Mouse (Mus musculus) midbrain, embryonic 11.5 days (tissue): Measurements from ENCODE around the gene Nmnat1. TPM values are rescaled to one million over a fixed set of nuclear protein-coding genes. Genes with fewer than 3 reads are reported as not detected.
"Not testable (repeated sequence)": the region's sequence is repeated elsewhere in the genome, so short reads cannot be mapped to it uniquely, and the experiment has no call there.

Experiments used
- ATAC-seq: fragments of 200-750 bp; cut with Nextera tagmentation; 2 replicates; pipeline ENCODE4 v1.8.0; 2017; ENCODE audit warnings: moderate TSS enrichment, moderate library complexity; ENCODE audit not compliant: low FRiP score
- DNase-seq: peaks from one replicate; pipeline ENCODE4 v3.0.0; 2015; ENCODE audit warnings: low spot score; ENCODE audit errors: missing footprints
- H3K27ac ChIP-seq: fragments of 300-500 bp; sonication (generic); 2 replicates; pipeline ENCODE4 v1.5.1; 2014; ENCODE audit warnings: low read depth, low read length
- H3K27me3 ChIP-seq: fragments of 300-500 bp; sonication (generic); 2 replicates; pipeline ENCODE4 v1.6.1; 2014; ENCODE audit warnings: mild to moderate bottlenecking, low read length, moderate library complexity, mixed read lengths; ENCODE audit not compliant: control insufficient read depth, insufficient read depth
- H3K36me3 ChIP-seq: fragments of 300-500 bp; sonication (generic); 2 replicates; pipeline ENCODE4 v1.6.1; 2014; ENCODE audit warnings: mild to moderate bottlenecking, low read length, moderate library complexity, mixed read lengths; ENCODE audit not compliant: control insufficient read depth, insufficient read depth
- H3K4me1 ChIP-seq: fragments of 300-500 bp; sonication (generic); 2 replicates; pipeline ENCODE4 v1.6.1; 2014; ENCODE audit warnings: low read length; ENCODE audit not compliant: control insufficient read depth, insufficient read depth
- H3K4me2 ChIP-seq: fragments of 300-500 bp; sonication (generic); 2 replicates; pipeline ENCODE4 v1.6.1; 2014; ENCODE audit warnings: mild to moderate bottlenecking, moderate library complexity
- H3K4me3 ChIP-seq: fragments of 300-500 bp; sonication (generic); 2 replicates; pipeline ENCODE4 v1.5.1; 2014; ENCODE audit warnings: low read depth, low read length
- H3K9ac ChIP-seq: fragments of 300-500 bp; sonication (generic); 2 replicates; pipeline ENCODE4 v1.6.1; 2014; ENCODE audit warnings: low read length
- H3K9me3 ChIP-seq: fragments of 300-500 bp; sonication (generic); 2 replicates; pipeline ENCODE4 v1.6.1; 2016; ENCODE audit warnings: low read length; ENCODE audit not compliant: control insufficient read depth
- WGBS: fragments of 180-500 bp; shearing (Covaris S2); extraction: QIAGEN DNeasy Blood & Tissue Kit; methylation state at CpG from one replicate; pipeline ENCODE4 v1.1.7; 2014; 5-methylcytosine and 5-hydroxymethylcytosine counted together
- polyA plus RNA-seq: library from polyadenylated mRNA; unstranded; fragments of >200 nt; fragmentation: Nextera tagmentation; extraction: Ambion mirVana; gene quantifications from 2 replicates; pipeline ENCODE4 v1.2.1, GENCODE M21; 2014

Gene Nmnat1
- polyA plus RNA-seq, 1 experiment from 2014 or later: 15.1 TPM

GRCm38 (mm10) chr4:149457163-149457562, 27.8 kb downstream of the Nmnat1 start:
- H3K4me2 ChIP-seq, H3K36me3 ChIP-seq, H3K9me3 ChIP-seq, H3K27ac ChIP-seq, DNase-seq, H3K4me1 ChIP-seq, ATAC-seq, H3K4me3 ChIP-seq, H3K27me3 ChIP-seq, H3K9ac ChIP-seq: not testable (repeated sequence)
- 92% methylated on average over 27 of the region's 27 CpGs for WGBS

GRCm38 (mm10) chr4:149454879-149455278, 30.1 kb downstream of the Nmnat1 start, which contains the start of gene Rbp7:
Gene Rbp7 (minus strand): TSS chr4:149454978.
- H3K4me2 ChIP-seq: no peak within 1 kb of the TSS
- H3K36me3 ChIP-seq: no peaks in the 10 kb centered on the region
- no peaks in the 10 kb centered on the region for H3K27me3 ChIP-seq
- no peak within 1 kb of the TSS for H3K9ac ChIP-seq
- no peaks in the 10 kb centered on the region for H3K9me3 ChIP-seq
- H3K27ac ChIP-seq: no peak within 1 kb of the TSS
- DNase-seq: no peak
- 56% methylated on average over 8 of the region's 8 CpGs for WGBS
- ATAC-seq: no peak
- H3K4me1 ChIP-seq: no peaks in the 10 kb centered on the region
- no peak within 1 kb of the TSS for H3K4me3 ChIP-seq

GRCm38 (mm10) chr4:149454263-149454662, 30.7 kb downstream of the Nmnat1 start:
- no peak overlapping the region for H3K9ac ChIP-seq
- H3K36me3 ChIP-seq: no peaks in the 10 kb centered on the region
- ATAC-seq (no peak), DNase-seq (no peak)
- no peak overlapping the region for H3K4me2 ChIP-seq
- 89% methylated on average over 17 of the region's 17 CpGs for WGBS
- H3K27ac ChIP-seq: no peak overlapping the region
- no peak overlapping the region for H3K4me3 ChIP-seq
- no peaks in the 10 kb centered on the region for H3K27me3 ChIP-seq
- no peaks in the 10 kb centered on the region for H3K4me1 ChIP-seq
- no peaks in the 10 kb centered on the region for H3K9me3 ChIP-seq

- Histone ChIP-seq H3K4me3 (no peak overlapping the region), H3K4me1 (no peaks in the 10 kb centered on the region), H3K9ac (no peak overlapping the region), H3K27me3 (no peaks in the 10 kb centered on the region), H3K36me3 (no peaks in the 10 kb centered on the region), H3K27ac (no peak overlapping the region), H3K4me2 (no peak overlapping the region), H3K9me3 (no peaks in the 10 kb centered on the region)
- ATAC-seq (no peak), DNase-seq (no peak)
- 85% methylated on average over 4 of the region's 4 CpGs for WGBS
These were observed 31.3 kb downstream of the Nmnat1 start for GRCm38 (mm10) chr4:149453656-149454055.

GRCm38 (mm10) chr4:149450636-149451035, 34.4 kb downstream of the Nmnat1 start:
- 91% methylated on average over 3 of the region's 3 CpGs for WGBS
- ATAC-seq (no peak), DNase-seq (no peak)
- Histone ChIP-seq H3K4me2 (no peak overlapping the region), H3K4me3 (no peak overlapping the region), H3K4me1 (peaks cover 7% of the 10 kb centered on the region), H3K36me3 (no peaks in the 10 kb centered on the region), H3K27ac (no peak overlapping the region), H3K27me3 (no peaks in the 10 kb centered on the region), H3K9me3 (no peaks in the 10 kb centered on the region), H3K9ac (no peak overlapping the region)

- Histone ChIP-seq H3K27me3 (no peaks in the 10 kb centered on the region), H3K36me3 (no peaks in the 10 kb centered on the region), H3K4me3 (no peak overlapping the region; the same call in 1 of the 2 replicates), H3K9me3 (no peaks in the 10 kb centered on the region), H3K4me2 (peak overlapping the region; percentile 46), H3K27ac (peak overlapping the region; percentile 75), H3K9ac (peak overlapping the region; percentile 64; the same call in 1 of the 2 replicates), H3K4me1 (peaks cover 16% of the 10 kb centered on the region)
- DNase-seq: no peak
- ATAC-seq: no peak
- 30% methylated on average over 1 of the region's 1 CpGs for WGBS
These were observed 38.7 kb downstream of the Nmnat1 start for GRCm38 (mm10) chr4:149446309-149446708.

- Histone ChIP-seq H3K9me3 (no peaks in the 10 kb centered on the region), H3K4me2 (peak overlapping the region; percentile 46), H3K36me3 (no peaks in the 10 kb centered on the region), H3K27me3 (no peaks in the 10 kb centered on the region), H3K9ac (peak overlapping the region; percentile 64), H3K4me1 (peaks cover 16% of the 10 kb centered on the region), H3K27ac (peak overlapping the region; percentile 75), H3K4me3 (peak overlapping the region; percentile 17; the same call in 1 of the 2 replicates)
- DNase-seq: peak; percentile 92
- ATAC-seq: peak; percentile 70
- WGBS: 2% methylated on average over 11 of the region's 11 CpGs
These were observed 39.1 kb downstream of the Nmnat1 start for GRCm38 (mm10) chr4:149445868-149446267.

GRCm38 (mm10) chr4:149444964-149445701, 39.9 kb downstream of the Nmnat1 start:
- under 1% methylated on average over 36 of the region's 36 CpGs for WGBS
- H3K4me3 ChIP-seq: peak overlapping the region; percentile 17; the same call in 1 of the 2 replicates
- peaks cover 16% of the 10 kb centered on the region for H3K4me1 ChIP-seq
- peak; percentile 98 for ATAC-seq
- no peaks in the 10 kb centered on the region for H3K27me3 ChIP-seq
- peak overlapping the region; percentile 64 for H3K9ac ChIP-seq
- H3K36me3 ChIP-seq: no peaks in the 10 kb centered on the region
- H3K4me2 ChIP-seq: peak overlapping the region; percentile 46
- peak; percentile 98 for DNase-seq
- peak overlapping the region; percentile 75 for H3K27ac ChIP-seq
- no peaks in the 10 kb centered on the region for H3K9me3 ChIP-seq

- no peaks in the 10 kb centered on the region for H3K9me3 ChIP-seq
- no peaks in the 10 kb centered on the region for H3K27me3 ChIP-seq
- H3K4me3 ChIP-seq: no peak overlapping the region
- peak; percentile 89 for DNase-seq
- ATAC-seq: no peak
- 58% methylated on average over 1 of the region's 1 CpGs for WGBS
- H3K4me2 ChIP-seq: peak overlapping the region; percentile 46; the same call in 1 of the 2 replicates
- H3K9ac ChIP-seq: peak overlapping the region; percentile 64
- peaks cover 16% of the 10 kb centered on the region for H3K4me1 ChIP-seq
- H3K27ac ChIP-seq: peak overlapping the region; percentile 75
- no peaks in the 10 kb centered on the region for H3K36me3 ChIP-seq
These were observed 40.5 kb downstream of the Nmnat1 start for GRCm38 (mm10) chr4:149444465-149444864.
